Mouse (Mus musculus) testis, adult 2 months (tissue): Measurements from ENCODE around the gene Zfhx3. TPM values are rescaled to one million over a fixed set of nuclear protein-coding genes. Genes with fewer than 3 reads are reported as not detected.

Experiments used
- H3K27ac ChIP-seq: fragments of 200-500 bp; 2 replicates; pipeline ENCODE4 v1.5.1; 2012; ENCODE audit warnings: low read depth, low read length; ENCODE audit not compliant: control insufficient read depth, insufficient read depth
- H3K27me3 ChIP-seq: fragments of 200-500 bp; 2 replicates; pipeline ENCODE4 v1.6.1; 2012; ENCODE audit warnings: mild to moderate bottlenecking, low read length, moderate library complexity; ENCODE audit not compliant: control insufficient read depth, insufficient read depth
- H3K36me3 ChIP-seq: fragments of 200-500 bp; 2 replicates; pipeline ENCODE4 v1.6.1; 2012; ENCODE audit warnings: mild to moderate bottlenecking, low read length; ENCODE audit not compliant: control insufficient read depth, insufficient read depth
- H3K4me1 ChIP-seq: fragments of 200-500 bp; 2 replicates; pipeline ENCODE4 v1.6.1; 2012; ENCODE audit warnings: low read length; ENCODE audit not compliant: control insufficient read depth, insufficient read depth
- H3K4me3 ChIP-seq: fragments of 200-500 bp; 2 replicates; pipeline ENCODE4 v1.5.1; 2012; ENCODE audit warnings: low read depth, mild to moderate bottlenecking, low read length, moderate library complexity, mixed read lengths; ENCODE audit not compliant: control insufficient read depth
- CTCF ChIP-seq: fragments of 200-500 bp; IDR thresholded peaks from 2 replicates; pipeline ENCODE4 v1.5.1; 2012; ENCODE audit warnings: low read depth, mild to moderate bottlenecking, inconsistent platforms, low read length, moderate library complexity; ENCODE audit not compliant: control insufficient read depth, insufficient read depth, insufficient replicate concordance
- POLR2A ChIP-seq: fragments of 200-500 bp; IDR thresholded peaks from 2 replicates; pipeline ENCODE4 v1.6.1; 2012; ENCODE audit warnings: low read depth, mild to moderate bottlenecking, inconsistent platforms, low read length, moderate library complexity; ENCODE audit not compliant: control insufficient read depth
- polyA plus RNA-seq: library from polyadenylated mRNA; depleted of rRNA; stranded (reverse); fragments of >200 nt; gene quantifications from 2 replicates; pipeline ENCODE4 v1.2.3, GENCODE M21; 2012

Zfhx3 gene
- polyA plus RNA-seq, 1 experiment, result 11.9 TPM

DNA sequence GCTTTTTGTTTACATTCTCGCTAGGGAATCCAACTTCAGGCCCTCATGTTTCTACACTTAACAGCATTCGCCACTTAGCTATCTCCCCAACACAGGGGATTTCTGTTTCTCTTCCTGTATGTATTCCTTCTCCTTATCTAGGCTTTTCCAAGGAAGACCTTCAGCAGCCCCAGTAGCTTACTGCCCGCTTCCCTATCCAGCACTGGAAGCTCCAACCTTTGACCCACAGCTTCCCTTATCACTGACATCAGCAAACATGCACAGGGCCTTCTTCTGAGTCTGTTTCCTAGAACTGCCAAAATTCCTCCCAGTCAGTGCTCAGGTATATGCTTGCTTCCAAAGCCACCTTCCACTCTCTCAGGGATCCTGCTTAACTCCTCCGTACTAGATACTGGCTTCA lies 29.8 kb downstream of the Zfhx3 start:
- Histone ChIP-seq H3K27ac (no peak overlapping the region), H3K4me1 (no peaks in the 10 kb centered on the region), H3K4me3 (no peak overlapping the region)

DNA sequence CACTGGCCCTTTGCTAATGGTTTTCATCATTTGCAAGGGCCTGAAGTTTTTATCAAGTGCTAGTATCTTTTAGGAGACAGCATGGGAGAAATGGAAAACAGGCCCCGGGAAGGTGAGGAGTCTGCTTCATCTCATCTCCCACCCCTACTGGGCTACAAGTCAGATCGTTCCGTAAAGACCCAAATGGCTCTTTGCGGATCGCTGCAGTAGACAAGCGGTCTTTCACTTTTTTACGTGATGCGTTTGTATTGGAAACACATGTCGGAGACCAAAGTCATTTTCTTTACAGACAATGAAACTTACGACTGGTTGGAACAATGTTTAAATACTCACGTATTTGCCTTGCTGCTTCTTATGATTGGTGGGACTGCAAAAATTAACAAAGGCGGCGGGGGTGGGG lies 32.0 kb downstream of the Zfhx3 start:
- no peaks in the 10 kb centered on the region for H3K4me1 ChIP-seq
- H3K27ac ChIP-seq, result no peak overlapping the region
- TF ChIP-seq POLR2A (no peak), CTCF (no peak)

More for the DNA sequence above, 29.8 kb downstream of the Zfhx3 start:
- TF ChIP-seq POLR2A (no peak), CTCF (no peak)
- Histone ChIP-seq H3K36me3 (no peaks in the 10 kb centered on the region), H3K27me3 (no peaks in the 10 kb centered on the region)

DNA sequence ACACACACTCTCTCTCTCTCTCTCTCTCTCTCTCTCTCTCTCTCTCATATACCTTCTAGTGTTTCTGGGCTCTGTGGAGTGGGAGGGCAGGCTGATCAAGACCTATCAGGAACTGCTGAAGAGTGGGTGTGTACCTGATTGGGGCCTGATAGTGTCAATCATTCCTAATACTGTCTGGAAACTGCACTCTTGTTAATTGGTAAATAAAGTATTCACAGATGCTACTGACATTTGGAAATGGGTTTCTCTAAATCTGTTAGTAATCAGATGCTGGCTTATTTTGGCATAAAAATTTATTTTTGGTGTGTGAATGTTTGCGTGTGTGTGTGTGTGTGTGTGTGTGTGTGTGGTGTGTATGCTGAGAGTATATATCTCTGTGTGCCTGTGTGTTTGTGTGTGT lies 35.8 kb downstream of the Zfhx3 start:
- Histone ChIP-seq H3K36me3 (no peaks in the 10 kb centered on the region), H3K4me1 (no peaks in the 10 kb centered on the region), H3K27ac (no peak overlapping the region), H3K27me3 (no peaks in the 10 kb centered on the region), H3K4me3 (no peak overlapping the region)
- TF ChIP-seq POLR2A, result no peak
- no peak for TF ChIP-seq CTCF

More for the DNA sequence above, 32.0 kb downstream of the Zfhx3 start:
- Histone ChIP-seq H3K4me3 (no peak overlapping the region), H3K27me3 (no peaks in the 10 kb centered on the region), H3K36me3 (no peaks in the 10 kb centered on the region)

DNA sequence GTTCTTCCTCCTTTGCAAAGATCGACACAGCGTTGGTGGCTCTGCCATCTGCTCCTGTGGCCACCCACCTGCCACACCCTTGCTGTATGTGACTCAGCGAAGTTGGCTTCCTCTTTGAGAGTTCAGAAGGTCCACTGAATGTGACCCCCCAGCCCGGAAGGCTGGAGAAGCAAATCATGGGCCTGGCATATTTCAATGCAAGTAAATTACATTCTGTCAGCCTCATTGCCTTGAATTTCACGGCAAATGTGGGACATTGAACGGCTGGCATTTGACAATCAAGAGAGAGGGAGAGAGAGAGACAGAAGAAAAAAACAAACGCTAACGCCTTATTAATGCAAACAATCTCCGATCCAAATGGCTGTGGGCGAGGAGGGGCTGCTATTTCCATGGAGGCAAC lies 38.2 kb downstream of the Zfhx3 start:
- no peaks in the 10 kb centered on the region for H3K36me3 ChIP-seq

DNA sequence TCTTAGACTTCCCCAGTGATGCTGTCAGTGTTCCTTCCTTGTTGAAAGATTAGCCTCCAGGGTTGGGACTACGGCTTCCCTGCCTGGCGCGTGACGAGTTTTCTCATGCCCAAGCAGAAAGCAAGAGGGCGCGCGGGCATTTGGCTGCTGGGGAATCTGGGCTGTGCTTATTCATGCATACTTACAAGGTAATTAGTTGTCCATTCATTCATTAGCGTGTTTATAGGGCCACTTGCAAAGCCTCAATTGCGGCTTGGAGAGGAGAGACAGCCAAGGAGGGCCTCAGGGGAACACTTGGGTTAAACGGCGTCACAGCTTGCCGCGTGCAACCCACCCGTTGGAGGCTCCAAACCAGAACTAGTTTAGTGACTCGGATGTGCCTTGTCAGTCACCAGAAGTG lies 44.2 kb downstream of the Zfhx3 start:
- Histone ChIP-seq H3K4me3 (no peak overlapping the region), H3K4me1 (no peaks in the 10 kb centered on the region), H3K27me3 (no peaks in the 10 kb centered on the region), H3K27ac (no peak overlapping the region), H3K36me3 (no peaks in the 10 kb centered on the region)
- TF ChIP-seq CTCF (no peak), POLR2A (no peak)

More for the DNA sequence above, 38.2 kb downstream of the Zfhx3 start:
- no peak for TF ChIP-seq CTCF
- TF ChIP-seq POLR2A, result no peak
- Histone ChIP-seq H3K27me3 (no peaks in the 10 kb centered on the region), H3K27ac (no peak overlapping the region), H3K4me3 (no peak overlapping the region), H3K4me1 (no peaks in the 10 kb centered on the region)

DNA sequence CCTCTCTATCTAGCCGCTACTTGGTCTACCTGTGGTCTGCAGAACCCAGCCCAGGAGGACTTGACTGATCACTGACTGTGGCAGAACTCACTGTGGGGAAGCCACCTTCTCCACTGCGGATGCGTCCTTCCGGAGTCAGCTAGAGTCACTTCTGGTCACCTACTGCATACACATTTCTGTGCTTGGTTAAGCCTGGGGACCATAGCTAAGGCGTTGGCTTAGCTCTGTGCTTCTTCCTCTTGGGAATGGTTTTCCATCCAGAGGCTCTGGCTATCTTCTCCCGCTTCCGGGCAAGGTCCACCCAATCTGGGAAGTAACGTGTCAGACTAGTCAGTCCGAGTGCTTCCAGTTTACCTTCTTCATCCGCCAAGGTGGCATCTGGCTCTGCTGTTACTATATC lies 56.4 kb downstream of the Zfhx3 start:
- H3K36me3 ChIP-seq, result no peaks in the 10 kb centered on the region
- H3K27me3 ChIP-seq, result no peaks in the 10 kb centered on the region
- H3K4me3 ChIP-seq, result no peak overlapping the region
- no peak for TF ChIP-seq CTCF
- TF ChIP-seq POLR2A, result no peak
- no peaks in the 10 kb centered on the region for H3K4me1 ChIP-seq
- no peak overlapping the region for H3K27ac ChIP-seq

DNA sequence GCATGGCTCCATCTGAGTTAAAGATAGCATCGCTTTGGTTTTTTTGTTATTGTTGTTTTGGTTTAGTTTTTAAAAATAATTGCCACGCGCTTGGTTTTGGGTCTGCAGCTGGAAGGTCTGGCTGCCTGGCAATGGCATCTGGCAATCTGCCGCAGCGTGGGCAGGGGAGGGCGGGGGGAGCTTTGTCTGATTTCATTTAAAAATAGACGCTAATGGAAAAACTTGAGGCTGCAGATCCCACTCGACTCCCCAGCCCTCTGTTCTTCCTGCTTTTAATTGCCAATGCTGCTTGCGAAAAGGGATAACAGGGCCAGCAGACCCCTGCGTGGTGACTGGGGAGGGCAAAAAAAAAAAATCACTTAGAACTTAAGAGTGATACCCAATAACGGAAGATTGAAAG lies 69.1 kb downstream of the Zfhx3 start:
- TF ChIP-seq CTCF (no peak), POLR2A (no peak)
- H3K27me3 ChIP-seq, result no peaks in the 10 kb centered on the region
- H3K36me3 ChIP-seq, result no peaks in the 10 kb centered on the region
- no peak overlapping the region for H3K4me3 ChIP-seq
- peaks cover 3% of the 10 kb centered on the region; the same call in 1 of the 2 replicates for H3K4me1 ChIP-seq
- H3K27ac ChIP-seq, result no peak overlapping the region

DNA sequence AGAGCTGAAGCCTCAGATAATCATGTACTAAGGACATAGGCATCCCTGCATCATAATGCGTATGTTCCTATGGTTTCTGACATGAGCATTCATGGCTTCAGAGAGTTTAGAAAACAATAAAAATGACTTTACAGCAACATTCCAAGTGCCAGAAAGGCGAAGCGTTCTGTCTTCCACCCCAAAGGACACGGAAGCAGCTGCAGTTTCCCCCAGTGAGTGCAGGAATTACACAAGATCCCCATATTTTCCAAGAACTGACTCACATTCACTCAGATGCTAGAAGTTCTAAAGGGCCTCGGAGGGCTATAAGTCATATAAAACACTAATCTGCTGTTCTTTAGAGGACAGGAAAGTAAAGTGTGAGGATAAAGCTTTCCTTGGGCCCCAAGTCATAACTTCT lies 75.3 kb downstream of the Zfhx3 start:
- no peak overlapping the region for H3K27ac ChIP-seq
- H3K36me3 ChIP-seq, result no peaks in the 10 kb centered on the region
- no peaks in the 10 kb centered on the region for H3K27me3 ChIP-seq
- no peak overlapping the region for H3K4me3 ChIP-seq
- TF ChIP-seq CTCF, result no peak
- TF ChIP-seq POLR2A, result no peak
- H3K4me1 ChIP-seq, result no peaks in the 10 kb centered on the region
